Mouse (Mus musculus) stomach, embryonic 15.5 days (tissue): ENCODE results near the gene Serpinb1a. TPM values are rescaled to one million over a fixed set of nuclear protein-coding genes. Genes with fewer than 3 reads are reported as not detected.
"Not testable (repeated sequence)": the region's sequence is repeated elsewhere in the genome, so short reads cannot be mapped to it uniquely, and the experiment has no call there.

ENCODE experiments used
- ATAC-seq: fragments of 200-750 bp; cut with Nextera tagmentation; 2 replicates; pipeline ENCODE4 v1.8.0; 2017; ENCODE audit warnings: low read depth, moderate number of reproducible peaks, moderate TSS enrichment; ENCODE audit not compliant: insufficient read depth, low FRiP score
- H3K27ac ChIP-seq: fragments of 300-500 bp; sonication (generic); 2 replicates; pipeline ENCODE4 v1.5.1; 2015; ENCODE audit warnings: mild to moderate bottlenecking, inconsistent platforms
- H3K27me3 ChIP-seq: fragments of 300-500 bp; sonication (generic); replicated peaks from 2 replicates; pipeline ENCODE4 v1.6.1; 2015; ENCODE audit warnings: inconsistent platforms
- H3K36me3 ChIP-seq: fragments of 300-500 bp; sonication (generic); 2 replicates; pipeline ENCODE4 v1.6.1; 2015; ENCODE audit warnings: inconsistent platforms
- H3K4me1 ChIP-seq: fragments of 300-500 bp; sonication (generic); 2 replicates; pipeline ENCODE4 v1.6.1; 2015; ENCODE audit warnings: inconsistent platforms
- H3K4me2 ChIP-seq: fragments of 300-500 bp; sonication (generic); 2 replicates; pipeline ENCODE4 v1.6.1; 2015; ENCODE audit warnings: mild to moderate bottlenecking, inconsistent platforms
- H3K4me3 ChIP-seq: fragments of 300-500 bp; sonication (generic); replicated peaks from 2 replicates; pipeline ENCODE4 v1.5.1; 2015; ENCODE audit warnings: inconsistent platforms
- H3K9ac ChIP-seq: fragments of 300-500 bp; sonication (generic); 2 replicates; pipeline ENCODE4 v1.6.1; 2015; ENCODE audit warnings: inconsistent platforms
- H3K9me3 ChIP-seq: fragments of 300-500 bp; sonication (generic); 2 replicates; pipeline ENCODE4 v1.6.1; 2016; ENCODE audit warnings: inconsistent platforms
- WGBS: fragments of 180-500 bp; shearing (Covaris S2); methylation state at CpG from one replicate; pipeline ENCODE4 v1.1.7; 2015; 5-methylcytosine and 5-hydroxymethylcytosine counted together
- polyA plus RNA-seq: library from polyadenylated mRNA; unstranded; fragments of >200 nt; fragmentation: Nextera tagmentation; extraction: Ambion mirVana; gene quantifications from 2 replicates; pipeline ENCODE4 v1.2.1, GENCODE M21; 2015

Gene Serpinb1a
- polyA plus RNA-seq = 74.9 and 94.2 TPM in 2 replicates

GRCm38 (mm10) chr13:32850668-32851404 lies at the start of gene Serpinb1a:
TSS of gene Serpinb1a (minus strand) at chr13:32851185.
- Histone ChIP-seq H3K4me2 (peak within 1 kb of the TSS; percentile 39), H3K4me1 (peaks cover 18% of the 10 kb centered on the region), H3K4me3 (peak within 1 kb of the TSS; percentile 29), H3K27me3 (no peaks in the 10 kb centered on the region), H3K9me3 (no peaks in the 10 kb centered on the region), H3K9ac (no peak within 1 kb of the TSS), H3K36me3 (no peaks in the 10 kb centered on the region), H3K27ac (peak within 1 kb of the TSS; percentile 78)
- WGBS = 46% methylated on average over 10 of the region's 10 CpGs
- peak; percentile 76; the same call in 1 of the 2 replicates for ATAC-seq

- no peaks in the 10 kb centered on the region for H3K36me3 ChIP-seq
- WGBS = 26% methylated on average over 2 of the region's 2 CpGs
- no peak overlapping the region for H3K4me2 ChIP-seq
- no peaks in the 10 kb centered on the region for H3K9me3 ChIP-seq
- H3K27me3 ChIP-seq = no peaks in the 10 kb centered on the region
- no peak overlapping the region for H3K9ac ChIP-seq
- no peaks in the 10 kb centered on the region for H3K4me1 ChIP-seq
- H3K4me3 ChIP-seq = no peak overlapping the region
- H3K27ac ChIP-seq = no peak overlapping the region
- ATAC-seq = no peak
Observed at GRCm38 (mm10) chr13:32900639-32901038, 49.7 kb upstream of the Serpinb1a start.

- H3K4me3 ChIP-seq, H3K9ac ChIP-seq, ATAC-seq, H3K9me3 ChIP-seq, H3K4me2 ChIP-seq, H3K4me1 ChIP-seq, H3K27me3 ChIP-seq, H3K36me3 ChIP-seq, H3K27ac ChIP-seq: not testable (repeated sequence)
- 83% methylated on average over 2 of the region's 2 CpGs for WGBS
Observed at GRCm38 (mm10) chr13:32899114-32899513, 48.1 kb upstream of the Serpinb1a start.

GRCm38 (mm10) chr13:32898111-32898510 lies 47.1 kb upstream of the Serpinb1a start, which contains the start of gene Serpinb1c:
TSS of gene Serpinb1c (minus strand) at chr13:32898211.
- Histone ChIP-seq H3K4me2 (no peak within 1 kb of the TSS), H3K36me3 (no peaks in the 10 kb centered on the region), H3K27me3 (no peaks in the 10 kb centered on the region), H3K4me1 (no peaks in the 10 kb centered on the region), H3K9me3 (no peaks in the 10 kb centered on the region), H3K9ac (no peak within 1 kb of the TSS), H3K4me3 (no peak within 1 kb of the TSS), H3K27ac (no peak within 1 kb of the TSS)
- ATAC-seq = no peak
- WGBS = 77% methylated on average over 2 of the region's 2 CpGs

GRCm38 (mm10) chr13:32896931-32897330 lies 45.9 kb upstream of the Serpinb1a start:
- no peaks in the 10 kb centered on the region for H3K9me3 ChIP-seq
- H3K4me2 ChIP-seq = no peak overlapping the region
- H3K27me3 ChIP-seq = no peaks in the 10 kb centered on the region
- 66% methylated on average over 4 of the region's 4 CpGs for WGBS
- H3K4me1 ChIP-seq = no peaks in the 10 kb centered on the region
- no peak overlapping the region for H3K4me3 ChIP-seq
- no peaks in the 10 kb centered on the region for H3K36me3 ChIP-seq
- no peak for ATAC-seq
- H3K9ac ChIP-seq = no peak overlapping the region
- H3K27ac ChIP-seq = no peak overlapping the region

GRCm38 (mm10) chr13:32884755-32885154 lies 33.8 kb upstream of the Serpinb1a start:
- Histone ChIP-seq H3K9me3 (no peaks in the 10 kb centered on the region), H3K27me3 (no peaks in the 10 kb centered on the region), H3K4me2 (no peak overlapping the region), H3K27ac (no peak overlapping the region), H3K4me3 (no peak overlapping the region), H3K9ac (no peak overlapping the region), H3K4me1 (no peaks in the 10 kb centered on the region), H3K36me3 (no peaks in the 10 kb centered on the region)
- ATAC-seq = no peak

GRCm38 (mm10) chr13:32873862-32874261 lies 22.9 kb upstream of the Serpinb1a start:
- Histone ChIP-seq H3K36me3 (no peaks in the 10 kb centered on the region), H3K9me3 (no peaks in the 10 kb centered on the region), H3K27me3 (no peaks in the 10 kb centered on the region), H3K4me2 (no peak overlapping the region), H3K4me3 (no peak overlapping the region), H3K4me1 (no peaks in the 10 kb centered on the region), H3K27ac (no peak overlapping the region), H3K9ac (no peak overlapping the region)
- 59% methylated on average over 1 of the region's 1 CpGs for WGBS
- no peak for ATAC-seq

GRCm38 (mm10) chr13:32868843-32869242 lies 17.9 kb upstream of the Serpinb1a start:
- 66% methylated on average over 5 of the region's 5 CpGs for WGBS
- Histone ChIP-seq H3K9me3 (no peaks in the 10 kb centered on the region), H3K4me3 (no peak overlapping the region), H3K27ac (no peak overlapping the region), H3K4me1 (no peaks in the 10 kb centered on the region), H3K4me2 (no peak overlapping the region), H3K27me3 (no peaks in the 10 kb centered on the region), H3K36me3 (no peaks in the 10 kb centered on the region), H3K9ac (no peak overlapping the region)
- no peak for ATAC-seq

- not testable (repeated sequence) for H3K9me3 ChIP-seq, ATAC-seq, H3K4me2 ChIP-seq, H3K4me1 ChIP-seq, H3K4me3 ChIP-seq, H3K36me3 ChIP-seq, H3K27ac ChIP-seq, H3K9ac ChIP-seq, H3K27me3 ChIP-seq
- WGBS = 82% methylated on average over 4 of the region's 4 CpGs
Observed at GRCm38 (mm10) chr13:32868233-32868632, 17.2 kb upstream of the Serpinb1a start.

GRCm38 (mm10) chr13:32867030-32867429 lies 16.0 kb upstream of the Serpinb1a start:
- Histone ChIP-seq H3K27ac (no peak overlapping the region), H3K9ac (no peak overlapping the region), H3K27me3 (no peaks in the 10 kb centered on the region), H3K4me3 (no peak overlapping the region), H3K36me3 (no peaks in the 10 kb centered on the region), H3K4me1 (no peaks in the 10 kb centered on the region), H3K4me2 (no peak overlapping the region), H3K9me3 (no peaks in the 10 kb centered on the region)
- WGBS = 59% methylated on average over 2 of the region's 2 CpGs
- ATAC-seq = no peak

- H3K4me2 ChIP-seq = no peak overlapping the region
- H3K27me3 ChIP-seq = no peaks in the 10 kb centered on the region
- no peaks in the 10 kb centered on the region for H3K4me1 ChIP-seq
- H3K36me3 ChIP-seq = no peaks in the 10 kb centered on the region
- no peak overlapping the region for H3K4me3 ChIP-seq
- H3K9ac ChIP-seq = no peak overlapping the region
- H3K27ac ChIP-seq = no peak overlapping the region
- 6% methylated on average over 9 of the region's 9 CpGs for WGBS
- H3K9me3 ChIP-seq = no peaks in the 10 kb centered on the region
- no peak for ATAC-seq
Observed at GRCm38 (mm10) chr13:32866484-32866883, 15.5 kb upstream of the Serpinb1a start.

GRCm38 (mm10) chr13:32865591-32865990 lies 14.6 kb upstream of the Serpinb1a start:
- Histone ChIP-seq H3K4me1 (no peaks in the 10 kb centered on the region), H3K4me2 (no peak overlapping the region), H3K27ac (no peak overlapping the region), H3K9me3 (no peaks in the 10 kb centered on the region), H3K36me3 (no peaks in the 10 kb centered on the region), H3K9ac (no peak overlapping the region), H3K27me3 (no peaks in the 10 kb centered on the region), H3K4me3 (no peak overlapping the region)
- 62% methylated on average over 2 of the region's 2 CpGs for WGBS
- no peak for ATAC-seq

GRCm38 (mm10) chr13:32864529-32864928 lies 13.5 kb upstream of the Serpinb1a start:
- H3K4me3 ChIP-seq, H3K4me1 ChIP-seq, H3K9me3 ChIP-seq, H3K36me3 ChIP-seq, H3K4me2 ChIP-seq, ATAC-seq, H3K27ac ChIP-seq, H3K9ac ChIP-seq, H3K27me3 ChIP-seq: not testable (repeated sequence)
- WGBS = 81% methylated on average over 3 of the region's 3 CpGs
